Mouse (Mus musculus): ENCODE measurements around the gene Sirt6. TPM values are rescaled to one million over a fixed set of nuclear protein-coding genes. Genes with fewer than 3 reads are reported as not detected.

Sirt6 gene
- total RNA-seq, 2 experiments from 2014 or later = 12.8 to 14.2 TPM

DNA sequence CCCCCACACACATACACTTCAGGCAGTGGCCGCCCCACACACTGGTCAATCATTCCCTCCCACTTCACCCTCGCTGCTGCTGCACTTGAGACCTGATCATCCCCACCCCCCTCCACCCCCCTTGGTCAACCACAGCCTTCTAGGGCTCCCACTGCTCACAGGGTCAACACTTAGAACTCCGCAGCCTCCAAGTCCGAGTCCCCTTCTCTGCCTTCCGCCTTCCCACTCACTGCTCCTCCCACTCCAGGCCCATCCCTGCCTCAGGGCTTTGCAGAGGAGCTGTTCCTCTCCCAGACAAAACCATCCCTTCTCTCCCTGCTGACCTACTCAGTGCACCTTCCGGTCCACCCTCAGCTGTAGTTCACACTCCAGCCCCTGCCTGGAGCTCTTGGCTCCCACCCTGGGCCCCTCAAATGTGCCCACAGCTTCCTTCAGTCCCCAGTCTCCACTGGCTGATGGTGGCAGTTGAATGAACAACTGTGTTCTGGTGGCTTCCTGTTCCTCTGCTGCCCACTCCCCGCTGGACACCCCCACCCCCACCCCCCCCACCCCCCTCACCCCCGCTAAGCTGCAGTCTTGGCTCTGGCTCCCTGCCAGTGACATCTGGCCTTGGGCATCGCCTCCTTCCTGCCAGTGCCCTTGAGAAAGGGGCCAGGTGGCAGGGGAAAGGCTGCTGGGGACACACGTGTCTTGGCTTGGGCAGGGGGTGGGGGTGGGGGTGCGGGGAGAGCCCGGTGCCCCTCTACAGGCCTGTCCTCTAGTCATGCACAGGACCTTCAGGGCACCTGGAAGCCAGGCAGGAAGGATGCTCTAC, 30.3 kb downstream of the Sirt6 start:
- peak; percentile 61 for DNase-seq
- intact Hi-C loops (cut with DNase I) = no loop called here

GRCm38 (mm10) chr10:81596611-81597010, 31.0 kb downstream of the Sirt6 start:
- DNase-seq = peak; percentile 48 to 50
- intact Hi-C loops (cut with DNase I) = no loop called here

GRCm38 (mm10) chr10:81595599-81595998, 32.0 kb downstream of the Sirt6 start:
- no peak for DNase-seq
- intact Hi-C loops (cut with DNase I) = no loop called here

- intact Hi-C loops (cut with DNase I) = no loop called here
- no peak for DNase-seq
Measured at GRCm38 (mm10) chr10:81593935-81594334, 33.7 kb downstream of the Sirt6 start.

DNA sequence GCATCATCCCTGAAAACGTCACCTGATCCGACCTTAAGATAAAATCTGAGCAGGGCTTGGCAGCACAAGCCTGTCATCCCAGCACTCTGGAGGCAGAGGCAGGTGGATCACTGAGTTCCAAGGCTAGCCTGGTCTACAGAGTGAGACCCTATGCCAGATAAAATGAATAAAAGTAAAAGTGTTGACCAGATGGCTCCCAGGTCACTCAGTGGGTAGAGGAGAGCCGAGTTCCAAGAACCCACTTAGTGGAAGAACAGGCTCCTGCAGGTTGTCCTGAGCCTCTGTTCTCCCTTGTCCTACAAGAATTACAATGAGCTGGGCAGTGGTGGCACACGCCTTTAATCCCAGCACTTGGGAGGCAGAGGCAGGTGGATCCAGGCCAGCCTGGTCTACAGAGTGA, 34.4 kb downstream of the Sirt6 start:
- intact Hi-C loops (cut with DNase I) = no loop called here
- DNase-seq = no peak

- DNase-seq = no peak
- intact Hi-C loops (cut with DNase I) = no loop called here
Measured at GRCm38 (mm10) chr10:81592631-81593030, 35.0 kb downstream of the Sirt6 start.

DNA sequence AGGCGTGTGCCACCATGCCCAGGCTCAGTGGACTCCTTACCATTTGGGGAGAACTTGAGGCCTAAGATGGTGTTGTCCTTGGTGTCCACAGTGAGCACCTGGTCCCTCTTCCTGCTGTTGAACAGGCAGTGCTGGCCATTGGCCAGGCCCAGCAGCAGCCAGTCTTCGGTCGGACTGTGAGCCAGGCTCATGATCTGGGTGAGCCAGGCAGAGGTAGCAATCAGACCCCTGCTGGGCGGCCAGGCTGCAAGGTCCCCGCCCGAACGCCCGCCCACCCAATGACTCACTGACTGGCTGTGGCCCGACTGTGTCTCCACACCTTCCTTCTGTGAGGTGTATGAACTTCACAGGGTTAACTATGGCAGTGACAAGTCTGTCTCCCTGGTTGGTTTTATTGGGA, 35.8 kb downstream of the Sirt6 start:
- no peak for DNase-seq
- intact Hi-C loops (cut with DNase I) = no loop called here

DNA sequence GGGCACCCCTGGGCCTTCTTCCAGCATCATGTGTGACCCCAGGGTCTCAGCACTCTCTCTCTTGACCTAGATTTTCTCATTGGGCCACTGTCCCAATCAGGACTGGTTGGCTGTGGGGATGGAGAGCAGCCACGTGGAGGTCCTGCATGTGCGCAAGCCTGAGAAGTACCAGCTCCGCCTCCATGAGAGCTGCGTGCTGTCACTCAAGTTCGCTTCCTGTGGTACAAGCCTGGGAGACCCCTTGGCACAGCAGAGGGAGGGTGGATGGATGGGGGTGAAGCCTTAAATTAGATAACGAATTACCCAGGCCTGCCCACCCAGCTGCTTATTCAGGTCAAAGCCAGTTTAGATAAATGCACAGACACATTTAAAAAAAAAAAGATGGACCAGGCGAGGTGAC, 38.9 kb downstream of the Sirt6 start:
- DNase-seq = no peak
- intact Hi-C loops (cut with DNase I) = no loop called here

- no peak for DNase-seq
Measured at GRCm38 (mm10) chr10:81583347-81583746, 44.2 kb downstream of the Sirt6 start.

DNA sequence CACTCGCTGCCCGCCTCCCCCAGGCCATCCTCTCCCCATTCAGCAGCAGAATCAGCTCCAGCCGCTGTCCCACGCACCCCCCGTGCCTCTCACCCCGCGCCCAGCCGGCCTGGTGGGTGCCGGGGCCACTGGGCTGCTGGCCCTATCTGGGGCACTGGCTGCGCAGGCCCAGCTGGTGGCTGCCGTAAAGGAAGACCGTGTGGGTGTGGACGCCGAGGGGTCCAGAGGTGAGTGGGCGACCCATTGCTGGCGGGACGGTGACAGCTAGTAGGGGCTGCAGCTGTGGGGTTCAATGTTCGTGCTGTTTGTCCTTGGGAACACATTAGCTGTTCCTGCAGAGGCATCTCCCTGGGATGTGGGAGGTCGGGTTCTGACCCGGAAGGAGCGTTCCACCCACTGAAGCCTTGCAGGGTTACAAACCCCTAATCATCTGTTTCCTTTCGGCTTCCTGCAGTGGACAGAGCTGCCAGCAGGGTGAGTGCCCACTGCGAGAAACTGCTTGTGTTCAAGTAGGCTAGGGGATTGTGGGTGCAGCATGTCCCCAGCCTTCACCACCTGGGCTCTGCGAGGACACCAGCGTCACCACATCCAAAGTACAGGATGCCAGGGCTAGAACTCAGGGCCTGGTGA, 47.0 kb downstream of the Sirt6 start:
- intact Hi-C loops (cut with DNase I) = no loop called here
- DNase-seq = peak in 1 of 2 experiments; percentile 18

More at GRCm38 (mm10) chr10:81583347-81583746, 44.2 kb downstream of the Sirt6 start:
- intact Hi-C loops (cut with DNase I) = no loop called here

- no peak for DNase-seq
- intact Hi-C loops (cut with DNase I) = no loop called here
Measured at GRCm38 (mm10) chr10:81579967-81580366, 47.6 kb downstream of the Sirt6 start.

- DNase-seq = peak in 1 of 2 experiments; percentile 18
- intact Hi-C loops (cut with DNase I) = no loop called here
Measured at GRCm38 (mm10) chr10:81575695-81576094, 51.9 kb downstream of the Sirt6 start.

- intact Hi-C loops (cut with DNase I) = no loop called here
- peak; percentile 54 to 62 for DNase-seq
Measured at GRCm38 (mm10) chr10:81575208-81575631, 52.4 kb downstream of the Sirt6 start.

- DNase-seq = peak; percentile 24 to 35
- intact Hi-C loops (cut with DNase I) = no loop called here
Measured at GRCm38 (mm10) chr10:81574081-81575056, 53.2 kb downstream of the Sirt6 start, which contains the start of gene Tle2. Tle2 (plus strand) TSS chr10:81574561.

- intact Hi-C loops (cut with DNase I) = loop anchor here (2.0 kb wide), 1 partner anchor 26 kb away; no protein-coding TSS in a partner anchor
- peak; percentile 61 to 69 for DNase-seq
Measured at GRCm38 (mm10) chr10:81572975-81573374, 54.6 kb downstream of the Sirt6 start.

- DNase-seq = no peak
- intact Hi-C loops (cut with DNase I) = loop anchor here (2.0 kb wide), 1 partner anchor 27 kb away; no protein-coding TSS in a partner anchor
Measured at GRCm38 (mm10) chr10:81572133-81572671, 55.4 kb downstream of the Sirt6 start.
